Mouse (Mus musculus) stomach, postnatal 0 days (tissue): ENCODE data around the gene Ank2.

ENCODE experiments used
- CTCF ChIP-seq: IDR thresholded peaks from 2 replicates; pipeline ENCODE4 v1.5.1; 2016; ENCODE audit warnings: antibody characterized with exemption, low read depth, mild to moderate bottlenecking, moderate library complexity
- EP300 ChIP-seq: optimal IDR thresholded peaks from 2 replicates; pipeline ENCODE3; 2016; ENCODE audit warnings: antibody characterized with exemption

DNA sequence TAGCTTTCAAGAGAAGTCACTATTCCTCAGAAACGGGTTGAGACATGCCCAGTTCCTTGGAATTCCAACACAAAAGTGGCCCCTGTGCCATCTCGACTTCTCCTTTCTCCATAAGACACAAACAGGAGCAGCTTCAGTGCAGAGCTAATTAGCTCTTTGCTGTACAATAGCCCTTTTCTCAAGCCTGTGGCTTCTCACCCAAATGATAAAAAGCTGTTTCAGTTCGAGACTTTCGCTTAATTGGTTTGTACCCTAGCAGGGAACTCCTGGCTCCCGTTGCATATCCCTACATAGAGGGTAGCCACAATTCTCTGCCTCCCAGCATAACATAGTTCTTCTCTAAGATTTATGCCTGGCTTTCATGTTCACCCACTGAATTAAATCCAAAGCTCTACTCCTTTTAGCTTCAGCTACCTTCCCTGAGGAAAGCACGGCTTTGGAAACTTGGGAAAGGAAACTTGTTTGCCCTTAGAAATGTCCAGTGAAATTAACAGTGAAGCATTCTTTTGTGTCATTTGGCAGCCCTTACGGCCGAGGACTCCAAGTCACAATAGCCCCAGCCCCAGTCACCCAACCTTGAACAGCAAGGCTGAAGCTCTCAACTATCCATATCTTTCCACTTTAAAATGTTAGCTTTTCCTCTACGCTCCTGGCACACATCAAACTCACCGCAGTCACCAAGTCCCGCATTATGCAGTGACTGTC, 123.0 kb downstream of the Ank2 start:
- no peak for TF ChIP-seq CTCF
- no peak for TF ChIP-seq EP300
